Mouse (Mus musculus) embryonic facial prominence, embryonic 11.5 days (tissue): ENCODE measurements at regions not wholly inside any gene's neighbourhood (a gene's known extent, or its start where the extent isn't known, plus 50 kb on each side); places are given as distances from the start of the nearest gene placed in this dataset.

Source experiments
- ATAC-seq: fragments of 200-750 bp; cut with Nextera tagmentation; replicated peaks from 2 replicates; pipeline ENCODE4 v1.8.0; 2017; ENCODE audit warnings: low read depth; ENCODE audit not compliant: insufficient number of reproducible peaks, low FRiP score, low TSS enrichment
- DNase-seq: peaks from one replicate; pipeline ENCODE4 v3.0.0-alpha.2; 2015; ENCODE audit warnings: low spot score
- H3K27ac ChIP-seq: fragments of 300-500 bp; sonication (generic); replicated peaks from 2 replicates; pipeline ENCODE4 v1.5.1; 2014; ENCODE audit warnings: mild to moderate bottlenecking, low read depth, low read length, control low read depth
- H3K27me3 ChIP-seq: fragments of 300-500 bp; sonication (generic); 2 replicates; pipeline ENCODE4 v1.6.1; 2014; ENCODE audit warnings: mild to moderate bottlenecking, low read length, moderate library complexity, mixed read lengths; ENCODE audit not compliant: control insufficient read depth, insufficient read depth
- H3K36me3 ChIP-seq: fragments of 300-500 bp; sonication (generic); replicated peaks from 2 replicates; pipeline ENCODE4 v1.6.1; 2014; ENCODE audit warnings: low read depth, mild to moderate bottlenecking, low read length, moderate library complexity, mixed read lengths; ENCODE audit not compliant: control insufficient read depth, insufficient read depth
- H3K4me1 ChIP-seq: fragments of 300-500 bp; sonication (generic); 2 replicates; pipeline ENCODE4 v1.6.1; 2014; ENCODE audit warnings: low read length, mixed read lengths; ENCODE audit not compliant: control insufficient read depth, insufficient read depth
- H3K4me2 ChIP-seq: fragments of 300-500 bp; sonication (generic); 2 replicates; pipeline ENCODE4 v1.6.1; 2014; ENCODE audit warnings: low read depth, mild to moderate bottlenecking, control low read depth, low read length, moderate library complexity
- H3K4me3 ChIP-seq: fragments of 300-500 bp; sonication (generic); 2 replicates; pipeline ENCODE4 v1.5.1; 2014; ENCODE audit warnings: low read depth, low read length, control low read depth
- H3K9ac ChIP-seq: fragments of 300-500 bp; sonication (generic); replicated peaks from 2 replicates; pipeline ENCODE4 v1.6.1; 2014; ENCODE audit warnings: mild to moderate bottlenecking, control low read depth, low read length
- H3K9me3 ChIP-seq: fragments of 300-500 bp; sonication (generic); replicated peaks from 2 replicates; pipeline ENCODE4 v1.6.1; 2016; ENCODE audit warnings: mild to moderate bottlenecking, low read length, inconsistent platforms, mixed read lengths; ENCODE audit not compliant: control insufficient read depth
- WGBS: fragments of 180-500 bp; shearing (Covaris S2); extraction: QIAGEN DNeasy Blood & Tissue Kit; methylation state at CpG from one replicate; pipeline ENCODE4 v1.1.7; 2014; 5-methylcytosine and 5-hydroxymethylcytosine counted together

GRCm38 (mm10) chr5:59831836-59832235 lies 1976.8 kb upstream of the G6pd2 start:
- H3K27ac ChIP-seq = no peak overlapping the region
- H3K36me3 ChIP-seq = no peaks in the 10 kb centered on the region
- H3K9ac ChIP-seq = no peak overlapping the region
- H3K4me2 ChIP-seq = no peak overlapping the region
- H3K4me3 ChIP-seq = no peak overlapping the region
- H3K4me1 ChIP-seq = no peaks in the 10 kb centered on the region
- 87% methylated on average over 3 of the region's 3 CpGs for WGBS
- no peaks in the 10 kb centered on the region for H3K9me3 ChIP-seq
- ATAC-seq = no peak
- DNase-seq = no peak
- H3K27me3 ChIP-seq = no peaks in the 10 kb centered on the region

- H3K36me3 ChIP-seq = no peaks in the 10 kb centered on the region
- no peak for ATAC-seq
- H3K27me3 ChIP-seq = no peaks in the 10 kb centered on the region
- no peak overlapping the region for H3K27ac ChIP-seq
- DNase-seq = no peak
- H3K9me3 ChIP-seq = no peaks in the 10 kb centered on the region
- H3K4me3 ChIP-seq = no peak overlapping the region
- WGBS = 71% methylated on average over 1 of the region's 1 CpGs
- no peak overlapping the region for H3K9ac ChIP-seq
- no peaks in the 10 kb centered on the region for H3K4me1 ChIP-seq
- H3K4me2 ChIP-seq = no peak overlapping the region
Observed at GRCm38 (mm10) chr5:59845745-59846144, 1962.9 kb upstream of the G6pd2 start.

- no peaks in the 10 kb centered on the region for H3K9me3 ChIP-seq
- no peak overlapping the region for H3K9ac ChIP-seq
- no peak overlapping the region for H3K4me3 ChIP-seq
- WGBS = 92% methylated on average over 1 of the region's 1 CpGs
- no peak overlapping the region for H3K27ac ChIP-seq
- no peaks in the 10 kb centered on the region for H3K36me3 ChIP-seq
- H3K4me1 ChIP-seq = no peaks in the 10 kb centered on the region
- DNase-seq (no peak), ATAC-seq (no peak)
- H3K27me3 ChIP-seq = no peaks in the 10 kb centered on the region
- H3K4me2 ChIP-seq = no peak overlapping the region
Observed at GRCm38 (mm10) chr5:59847643-59848042, 1961.0 kb upstream of the G6pd2 start.

GRCm38 (mm10) chr5:59893952-59894724 lies 1914.5 kb upstream of the G6pd2 start:
- WGBS = 85% methylated on average over 6 of the region's 6 CpGs
- Histone ChIP-seq H3K4me2 (no peak overlapping the region), H3K4me1 (no peaks in the 10 kb centered on the region), H3K9me3 (no peaks in the 10 kb centered on the region), H3K27me3 (no peaks in the 10 kb centered on the region), H3K27ac (no peak overlapping the region), H3K4me3 (no peak overlapping the region), H3K36me3 (no peaks in the 10 kb centered on the region), H3K9ac (no peak overlapping the region)
- DNase-seq (no peak), ATAC-seq (no peak)

- ATAC-seq = no peak
- no peak for DNase-seq
Observed at GRCm38 (mm10) chr5:59921910-59922309, 1886.7 kb upstream of the G6pd2 start.

GRCm38 (mm10) chr5:59940861-59941260 lies 1867.8 kb upstream of the G6pd2 start:
- 75% methylated on average over 1 of the region's 1 CpGs for WGBS
- H3K27me3 ChIP-seq = no peaks in the 10 kb centered on the region

More at GRCm38 (mm10) chr5:59921910-59922309, 1886.7 kb upstream of the G6pd2 start:
- 71% methylated on average over 4 of the region's 4 CpGs for WGBS
- Histone ChIP-seq H3K27ac (no peak overlapping the region), H3K4me1 (no peaks in the 10 kb centered on the region), H3K4me3 (no peak overlapping the region), H3K9me3 (no peaks in the 10 kb centered on the region), H3K36me3 (no peaks in the 10 kb centered on the region), H3K9ac (no peak overlapping the region), H3K27me3 (no peaks in the 10 kb centered on the region), H3K4me2 (no peak overlapping the region)

GRCm38 (mm10) chr5:59945761-59946160 lies 1862.9 kb upstream of the G6pd2 start:
- H3K9me3 ChIP-seq = no peaks in the 10 kb centered on the region
- no peak overlapping the region for H3K9ac ChIP-seq
- DNase-seq (no peak), ATAC-seq (no peak)
- no peak overlapping the region for H3K4me2 ChIP-seq
- H3K27ac ChIP-seq = no peak overlapping the region
- no peaks in the 10 kb centered on the region for H3K4me1 ChIP-seq
- H3K27me3 ChIP-seq = no peaks in the 10 kb centered on the region
- H3K4me3 ChIP-seq = no peak overlapping the region
- H3K36me3 ChIP-seq = no peaks in the 10 kb centered on the region

More at GRCm38 (mm10) chr5:59940861-59941260, 1867.8 kb upstream of the G6pd2 start:
- no peak for ATAC-seq
- Histone ChIP-seq H3K9me3 (no peaks in the 10 kb centered on the region), H3K4me3 (no peak overlapping the region), H3K4me1 (no peaks in the 10 kb centered on the region), H3K36me3 (no peaks in the 10 kb centered on the region), H3K27ac (no peak overlapping the region), H3K4me2 (no peak overlapping the region), H3K9ac (no peak overlapping the region)
- no peak for DNase-seq

GRCm38 (mm10) chr5:59947831-59948568 lies 1860.6 kb upstream of the G6pd2 start:
- WGBS = 97% methylated on average over 4 of the region's 4 CpGs
- no peaks in the 10 kb centered on the region for H3K4me1 ChIP-seq

More at GRCm38 (mm10) chr5:59947831-59948568, 1860.6 kb upstream of the G6pd2 start:
- no peak overlapping the region for H3K9ac ChIP-seq
- H3K9me3 ChIP-seq = no peaks in the 10 kb centered on the region
- H3K27me3 ChIP-seq = no peaks in the 10 kb centered on the region
- H3K4me3 ChIP-seq = no peak overlapping the region
- H3K27ac ChIP-seq = no peak overlapping the region
- H3K4me2 ChIP-seq = no peak overlapping the region
- DNase-seq (no peak), ATAC-seq (no peak)
- H3K36me3 ChIP-seq = no peaks in the 10 kb centered on the region
